Mouse (Mus musculus): ENCODE results near the gene Asic2.

The Asic2 gene

DNA sequence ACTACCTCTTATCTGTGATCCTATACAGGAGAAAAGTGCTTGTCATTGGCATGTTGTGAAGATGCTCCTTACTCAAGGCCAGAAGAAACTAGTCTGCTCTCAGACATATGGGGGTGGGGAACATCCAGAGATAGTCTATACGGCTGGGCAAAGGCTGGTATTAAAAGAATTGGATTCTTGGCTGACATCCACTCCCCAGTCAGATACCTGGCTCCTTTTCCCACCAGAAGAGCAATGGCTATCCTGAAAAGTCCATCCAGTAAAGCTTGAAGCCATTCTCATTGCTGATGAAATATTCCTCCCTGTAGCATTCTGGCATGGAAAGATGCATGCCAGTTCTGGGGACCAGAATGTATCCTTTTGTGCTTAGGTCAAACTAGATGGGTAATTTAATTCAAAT is 218.2 kb downstream of the Asic2 start:
- no peak for DNase-seq (ENCODE audit: low read depth, low spot score)

DNA sequence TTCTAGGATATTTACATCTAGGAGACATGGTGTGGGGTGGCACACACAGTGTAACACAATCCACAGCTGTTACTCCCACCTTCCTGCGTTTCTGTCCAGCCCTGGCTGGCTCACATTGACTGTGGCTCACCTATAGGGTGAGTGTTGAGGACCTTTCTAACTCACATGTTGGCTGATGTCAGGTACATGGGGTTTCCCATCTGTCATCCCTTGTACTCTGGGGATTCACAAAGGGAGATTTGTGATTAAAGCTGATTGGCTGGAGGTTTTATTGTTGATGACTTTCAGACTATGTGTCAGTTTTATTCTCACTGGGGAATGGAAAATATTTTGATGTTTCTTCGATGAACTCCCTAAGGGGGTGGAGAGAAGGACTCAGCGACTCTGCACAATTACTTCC is 229.3 kb downstream of the Asic2 start:
- DNase-seq (ENCODE audit: low read depth, low spot score), result no peak

DNA sequence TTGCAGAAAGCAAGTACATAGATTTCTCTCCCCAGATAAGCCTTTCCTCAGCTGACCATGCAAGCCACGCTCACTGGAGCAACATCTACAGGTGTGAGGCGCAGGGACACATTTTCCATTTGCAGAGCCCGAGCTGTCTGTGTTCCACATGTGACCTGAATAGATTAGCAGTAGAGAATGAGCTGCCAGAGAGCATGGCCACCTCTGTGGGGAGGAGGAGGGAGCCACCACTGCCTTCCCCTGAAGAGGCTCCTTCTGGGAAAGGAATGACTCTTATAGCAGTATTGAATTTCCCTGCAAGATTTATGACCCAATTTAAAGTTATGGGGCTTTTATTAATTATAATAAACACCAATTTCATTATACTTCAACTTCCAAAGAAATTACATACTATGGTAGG is 230.5 kb downstream of the Asic2 start:
- DNase-seq (ENCODE audit: low read depth, low spot score), result peak; percentile 24

DNA sequence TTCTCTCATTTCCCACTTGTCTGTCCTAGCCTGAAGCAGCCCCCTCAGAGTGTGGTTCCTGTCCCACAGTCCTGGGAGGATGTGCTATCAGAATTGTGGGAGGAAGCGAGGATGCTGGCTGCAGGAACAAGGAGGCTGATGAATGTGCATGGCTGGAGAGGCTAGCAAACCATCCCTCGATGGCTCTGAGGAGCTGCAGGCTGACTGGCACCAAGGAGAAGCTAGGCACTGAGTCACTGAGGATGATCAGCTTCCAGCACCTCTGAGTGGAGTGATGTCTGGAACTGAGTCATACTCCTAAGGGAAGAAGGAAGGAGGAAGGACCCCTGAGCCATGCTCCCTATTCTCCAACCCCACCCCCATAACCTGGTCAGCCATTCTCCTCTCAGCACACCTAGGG is 246.2 kb downstream of the Asic2 start:
- DNase-seq (ENCODE audit: low read depth, low spot score), result peak; percentile 75

DNA sequence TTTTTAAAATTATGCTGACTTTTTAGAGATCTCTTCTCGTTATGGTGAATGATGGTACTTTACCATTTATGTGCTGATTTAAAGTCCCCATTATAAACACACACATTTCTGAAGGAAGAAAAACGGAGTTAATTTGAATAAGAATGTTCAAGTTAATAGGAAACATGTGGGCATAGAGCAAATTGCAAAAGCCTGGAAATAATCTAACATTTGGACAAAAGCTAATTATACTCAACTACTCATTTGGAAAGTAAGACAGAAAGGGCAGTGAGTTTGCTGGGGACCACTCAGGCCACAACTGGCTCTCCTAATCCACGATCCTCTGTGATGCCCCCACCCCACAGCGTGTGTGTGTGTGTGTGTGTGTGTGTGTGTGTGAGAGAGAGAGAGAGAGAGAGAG is 253.5 kb downstream of the Asic2 start:
- DNase-seq (ENCODE audit: low read depth, low spot score), result no peak

DNA sequence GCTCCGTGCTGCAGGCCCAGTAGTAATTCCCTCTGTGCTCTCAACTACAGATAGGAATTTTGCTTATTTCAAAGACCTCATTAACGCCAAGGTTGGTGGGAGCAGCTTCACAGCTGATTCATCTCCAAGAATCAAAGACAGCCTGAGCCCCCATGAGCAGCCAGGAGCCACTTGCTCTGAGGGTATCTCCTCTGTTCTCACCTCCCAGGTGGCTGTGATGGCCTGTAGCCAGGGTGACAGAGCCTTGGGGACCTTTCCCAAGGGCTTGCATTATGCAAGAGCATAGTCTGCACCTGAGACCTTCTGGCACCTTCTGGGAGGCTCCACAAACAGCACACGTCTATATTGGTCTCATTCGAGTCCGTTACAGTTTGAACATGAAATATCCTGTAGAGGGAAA is 261.3 kb downstream of the Asic2 start:
- no peak for DNase-seq (ENCODE audit: low read depth, low spot score)

DNA sequence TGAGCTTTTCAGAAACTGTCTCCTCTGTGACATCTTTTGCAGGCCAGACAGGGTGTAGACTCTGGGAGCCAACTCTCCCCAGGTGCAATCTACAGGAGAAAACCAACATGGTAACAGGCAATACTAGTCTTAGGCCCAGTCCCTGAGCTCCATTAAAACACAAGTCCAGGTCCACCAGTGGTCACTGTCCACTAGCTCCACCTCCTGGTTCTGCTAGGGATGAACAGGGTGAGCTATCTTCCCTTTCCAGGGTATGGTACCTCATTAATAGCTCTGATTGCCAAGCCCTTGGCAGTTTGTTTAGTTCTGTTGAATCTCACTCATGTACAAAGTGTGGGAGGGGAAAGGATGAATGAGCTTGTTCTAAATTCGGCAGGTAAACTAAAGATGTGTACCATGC is 270.2 kb downstream of the Asic2 start:
- peak; percentile 23 for DNase-seq (ENCODE audit: low read depth, low spot score)

DNA sequence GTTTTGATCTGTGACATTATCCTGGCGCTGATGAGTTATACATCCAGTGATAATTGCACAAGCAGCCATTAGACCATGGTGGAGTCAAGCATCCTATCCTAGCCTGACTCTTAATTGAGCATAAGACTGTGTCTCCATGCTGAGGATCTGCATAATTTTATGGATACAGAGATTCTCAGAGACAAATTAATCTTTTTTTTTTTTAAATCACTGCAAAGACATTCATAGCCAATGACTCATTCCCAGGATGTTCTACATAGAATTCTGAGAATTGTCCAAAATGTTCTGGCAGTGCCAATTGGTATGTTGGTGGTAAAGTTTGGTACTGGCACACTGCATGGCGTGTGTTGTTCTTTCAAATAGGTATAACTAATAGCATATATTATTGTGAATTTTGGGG is 272.8 kb downstream of the Asic2 start:
- DNase-seq (ENCODE audit: low read depth, low spot score), result peak; percentile 65

DNA sequence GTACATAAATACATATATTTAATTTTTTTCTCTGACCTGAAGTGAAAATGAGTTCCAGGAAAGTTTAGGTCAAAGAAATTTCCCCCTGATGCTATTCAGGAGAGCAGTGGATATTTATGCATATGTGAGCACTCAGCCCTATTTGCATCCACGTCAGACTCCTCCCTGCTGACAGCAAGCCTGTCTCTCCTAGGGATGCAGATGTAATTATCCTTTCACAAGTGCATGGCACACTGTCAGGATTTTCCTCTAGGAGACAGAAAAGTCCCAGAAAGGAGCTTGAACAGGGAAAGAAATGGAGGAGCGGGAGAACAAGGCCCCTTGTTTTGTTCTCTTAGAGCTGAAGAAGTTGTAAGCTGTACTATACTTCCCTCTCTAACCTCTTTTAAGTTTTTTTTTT is 287.7 kb downstream of the Asic2 start:
- peak; percentile 42 for DNase-seq (ENCODE audit: low read depth, low spot score)

DNA sequence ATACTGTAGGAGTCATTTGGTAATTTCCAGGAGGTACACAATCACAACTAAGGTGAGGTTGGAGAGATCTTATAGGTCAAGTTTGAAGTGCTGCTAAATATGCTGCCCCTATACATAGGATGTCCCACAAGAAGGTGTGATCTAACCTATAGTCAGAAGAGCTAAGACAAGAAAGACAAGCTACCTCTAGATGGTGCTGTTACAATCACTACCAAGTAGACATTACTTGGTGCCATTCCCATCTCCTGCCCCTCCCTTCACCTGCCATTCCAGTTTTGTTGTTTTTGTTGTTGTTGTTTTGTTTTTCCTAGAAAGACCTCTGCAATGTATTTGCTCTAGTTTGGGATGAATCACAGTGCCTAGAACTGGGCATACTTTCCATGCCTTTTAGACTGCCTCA is 296.5 kb downstream of the Asic2 start:
- no peak for DNase-seq (ENCODE audit: low read depth, low spot score)

DNA sequence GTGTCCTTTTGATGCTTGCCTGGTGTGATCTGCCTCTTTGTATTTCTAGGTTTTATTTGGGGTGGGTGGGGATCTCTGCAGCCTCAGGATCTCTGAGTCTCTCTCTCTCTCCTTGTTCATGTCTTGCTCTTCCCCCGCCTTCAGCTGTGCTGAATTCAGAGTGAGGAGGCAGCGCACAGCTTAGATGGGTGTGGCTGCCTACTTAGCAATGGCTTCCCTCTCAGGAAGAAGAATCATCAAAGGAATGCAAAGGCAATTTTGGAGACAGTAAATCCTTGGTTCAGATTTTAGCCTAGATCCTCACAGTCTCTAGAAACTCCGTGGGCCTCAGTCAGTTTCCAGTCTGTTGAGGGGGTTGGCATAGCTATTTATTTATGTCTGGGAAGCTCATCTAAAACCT is 297.8 kb downstream of the Asic2 start:
- DNase-seq (ENCODE audit: low read depth, low spot score), result peak; percentile 88

DNA sequence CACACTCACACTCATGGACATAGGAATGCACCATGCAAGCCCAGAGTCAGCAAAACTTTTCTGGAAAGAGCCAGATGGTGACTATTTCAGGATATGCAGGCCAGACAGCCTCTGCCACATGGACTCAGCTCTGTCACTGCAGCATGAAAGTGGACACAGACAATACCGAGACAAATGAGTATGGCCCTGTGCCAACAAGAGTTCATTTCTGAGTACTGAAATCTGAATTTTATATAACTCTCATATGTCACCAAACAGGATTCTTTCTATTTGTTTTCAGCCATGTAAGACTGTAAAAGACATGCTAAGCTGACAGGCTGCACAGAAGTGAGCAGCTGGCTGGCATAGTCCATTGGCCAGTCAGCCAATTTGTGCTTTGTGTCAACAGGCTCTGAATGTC is 309.4 kb downstream of the Asic2 start:
- DNase-seq (ENCODE audit: low read depth, low spot score), result peak; percentile 70

DNA sequence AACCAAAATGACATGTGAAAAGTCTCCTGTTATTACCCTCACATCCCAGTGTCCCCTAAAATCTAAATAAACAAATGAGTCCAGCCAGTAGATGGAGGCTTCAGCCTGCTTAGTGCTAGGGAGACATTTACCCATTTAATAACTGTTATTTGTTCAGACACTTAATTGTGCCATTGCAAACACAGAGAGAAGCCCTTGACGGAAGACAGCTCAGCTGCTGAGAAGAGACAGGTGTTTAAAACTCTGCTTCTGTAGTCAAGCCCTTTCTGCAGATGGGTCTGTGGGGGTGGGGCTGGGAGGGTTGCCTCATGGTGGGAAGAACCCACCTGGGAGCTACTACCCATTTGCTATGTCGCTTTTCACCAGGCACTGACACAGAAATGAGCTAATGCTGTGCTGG is 311.1 kb downstream of the Asic2 start:
- peak; percentile 51 for DNase-seq (ENCODE audit: low read depth, low spot score)

DNA sequence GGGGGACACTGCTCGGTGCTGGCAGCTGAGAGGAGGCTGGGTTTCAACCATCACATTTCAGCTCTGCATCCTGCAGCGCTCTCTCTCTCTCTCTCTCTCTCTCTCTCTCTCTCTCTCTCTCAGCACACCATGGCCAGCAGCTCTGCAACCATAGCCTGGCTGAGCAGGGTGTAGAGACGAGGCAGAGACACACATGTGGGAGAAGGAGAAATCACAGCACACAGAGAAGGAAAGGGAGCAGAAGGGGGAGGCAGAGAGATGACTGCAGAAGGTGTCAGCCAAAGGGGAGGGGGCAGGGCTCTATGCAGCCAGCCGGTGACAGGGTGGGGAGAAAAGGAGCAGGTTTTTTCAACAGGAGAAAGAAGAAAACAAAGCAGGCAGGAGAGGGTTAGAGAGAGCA is 320.4 kb downstream of the Asic2 start:
- peak; percentile 57 for DNase-seq (ENCODE audit: low read depth, low spot score)

DNA sequence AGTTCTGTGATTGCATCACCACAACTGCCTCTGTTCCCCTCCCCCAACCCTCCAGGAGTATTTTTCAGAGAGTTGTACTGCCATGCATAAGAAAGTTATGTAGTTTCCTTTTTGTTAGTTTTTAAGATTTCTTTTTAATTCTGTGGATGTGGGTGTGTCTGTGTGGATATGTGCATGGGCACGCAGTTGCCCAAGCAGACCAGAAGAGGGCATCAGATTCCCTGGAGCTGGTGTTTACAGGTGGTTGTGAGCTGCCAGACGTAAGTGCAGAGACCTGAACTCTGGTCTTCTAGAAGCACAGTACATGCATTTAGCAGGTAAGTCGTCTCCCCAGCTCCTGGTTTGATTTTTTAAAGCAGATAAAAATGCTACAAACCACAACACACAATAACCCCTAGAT is 322.7 kb downstream of the Asic2 start:
- no peak for DNase-seq (ENCODE audit: low read depth, low spot score)

DNA sequence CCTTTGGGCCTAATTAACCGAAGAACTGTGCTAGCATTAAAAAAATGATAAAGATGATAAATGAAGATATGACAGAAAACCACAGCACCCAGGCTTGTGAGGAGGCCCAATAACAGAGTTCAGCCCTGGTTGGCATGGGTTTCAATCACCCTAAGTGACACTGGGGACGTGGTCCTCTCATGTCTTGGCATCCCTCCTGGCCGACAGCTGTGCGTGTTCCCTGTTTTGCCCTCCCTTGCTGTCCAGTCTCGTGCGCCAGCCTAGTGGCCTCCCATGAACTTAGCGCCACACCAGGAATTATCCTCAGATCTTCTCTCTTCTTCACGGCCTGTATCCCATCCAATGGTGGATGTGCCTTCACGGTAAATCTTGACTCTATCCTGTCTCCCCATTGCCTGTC is 331.9 kb downstream of the Asic2 start:
- no peak for DNase-seq (ENCODE audit: low read depth, low spot score)

DNA sequence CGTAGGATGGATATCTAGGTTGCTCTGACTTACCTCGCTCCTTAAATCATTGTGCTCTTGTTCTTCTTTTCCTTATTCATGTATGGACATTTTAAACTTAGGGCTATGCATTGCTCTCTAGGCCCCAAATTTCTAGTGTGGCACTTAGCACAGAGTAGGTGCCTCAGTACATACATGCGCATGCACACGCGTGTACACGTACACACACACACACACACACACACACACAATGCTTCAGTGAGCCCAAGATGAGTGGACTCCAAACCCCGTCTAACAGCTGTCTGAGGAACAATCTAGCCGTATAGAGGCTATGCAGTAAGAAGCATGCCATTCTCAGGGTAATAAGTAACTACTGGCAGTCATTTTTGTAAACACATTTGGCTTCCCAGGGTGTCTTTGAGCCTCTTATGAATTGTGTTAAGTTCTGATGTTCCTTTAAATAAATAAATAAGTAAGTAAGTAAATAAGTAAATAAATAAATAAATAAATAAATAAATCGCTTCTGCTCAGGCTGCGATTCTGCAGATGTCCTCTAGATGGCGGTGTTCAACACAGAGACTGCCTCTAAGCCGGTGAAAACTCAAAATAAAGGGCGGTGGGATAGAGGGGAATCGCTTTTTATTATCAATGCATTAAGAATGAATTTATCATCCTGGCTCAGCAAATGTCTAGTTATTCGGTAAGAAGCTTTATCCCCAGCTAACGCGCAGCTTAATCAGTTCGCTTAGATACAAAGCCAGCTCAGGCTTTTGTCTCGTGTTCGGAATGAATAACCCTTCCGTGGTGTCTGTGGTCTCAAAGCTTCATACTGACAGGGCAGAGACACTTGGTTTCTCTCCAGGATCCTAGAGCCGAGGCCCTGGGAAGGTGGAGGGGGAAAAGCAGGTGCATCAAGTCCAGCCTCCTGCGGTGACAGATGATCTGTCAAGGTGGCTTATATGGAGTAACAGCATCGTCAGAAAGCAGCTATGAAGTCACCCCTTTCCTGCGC is 333.6 kb downstream of the Asic2 start:
- DNase-seq (ENCODE audit: low read depth, low spot score), result peak; percentile 84

DNA sequence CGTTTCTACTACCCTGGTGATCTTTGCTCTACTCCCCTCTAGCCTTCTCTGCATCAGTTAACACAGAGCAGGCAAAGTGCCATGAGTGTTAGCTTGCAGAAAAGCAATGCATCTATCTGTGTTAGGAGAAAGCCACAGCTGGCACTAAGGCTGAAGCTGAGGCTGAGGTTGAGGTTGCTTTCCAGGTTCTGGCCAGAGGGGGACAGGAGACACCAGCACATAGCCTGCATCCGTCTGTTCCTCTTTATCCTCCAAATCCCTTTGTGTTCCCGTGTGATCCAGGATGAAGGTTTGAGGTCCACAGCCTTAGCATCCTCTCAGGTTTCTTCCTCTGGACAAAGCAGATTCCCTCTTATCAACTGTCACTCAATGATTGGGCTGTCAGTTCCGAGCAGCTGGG is 343.1 kb downstream of the Asic2 start:
- DNase-seq (ENCODE audit: low read depth, low spot score), result no peak

DNA sequence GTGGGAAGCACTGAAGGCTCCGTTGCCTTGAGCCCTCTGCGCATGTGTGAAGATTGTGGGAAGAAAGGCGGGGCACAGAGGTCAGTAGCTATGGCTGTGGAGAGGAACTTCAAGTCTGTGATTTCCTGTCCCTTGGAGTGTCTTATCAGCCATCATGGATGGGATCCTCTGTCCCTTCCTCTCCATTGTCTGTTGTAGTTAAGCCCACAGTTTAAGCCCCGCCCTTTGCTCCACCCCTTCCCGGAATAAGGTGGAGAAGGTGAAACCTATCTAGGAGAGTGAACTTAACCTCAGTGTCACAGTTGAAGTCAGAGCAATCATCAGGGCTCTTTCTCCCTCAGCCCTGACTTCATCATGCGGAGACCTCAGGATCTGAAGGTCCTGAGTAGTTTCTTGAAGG is 347.7 kb downstream of the Asic2 start:
- DNase-seq (ENCODE audit: low read depth, low spot score), result no peak

DNA sequence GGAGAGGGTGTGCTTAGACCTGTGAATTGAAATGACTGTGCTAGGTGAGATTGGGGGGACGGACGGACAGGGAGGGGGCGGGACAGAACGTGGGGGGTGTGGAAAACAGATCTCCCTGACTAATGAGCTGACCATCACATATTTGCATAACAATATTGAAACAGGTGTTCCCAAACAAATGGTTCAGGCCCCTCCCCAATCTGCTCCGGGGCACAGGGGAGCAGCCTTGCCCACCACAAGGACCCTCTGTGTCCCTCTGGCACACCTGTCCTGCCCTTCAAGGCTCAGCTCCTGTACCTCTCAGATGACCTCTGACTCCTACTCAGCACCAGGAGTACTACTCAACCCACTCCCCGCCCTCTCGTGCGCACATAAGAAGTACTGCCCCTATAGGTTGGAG is 351.8 kb downstream of the Asic2 start:
- DNase-seq (ENCODE audit: low read depth, low spot score), result no peak

DNA sequence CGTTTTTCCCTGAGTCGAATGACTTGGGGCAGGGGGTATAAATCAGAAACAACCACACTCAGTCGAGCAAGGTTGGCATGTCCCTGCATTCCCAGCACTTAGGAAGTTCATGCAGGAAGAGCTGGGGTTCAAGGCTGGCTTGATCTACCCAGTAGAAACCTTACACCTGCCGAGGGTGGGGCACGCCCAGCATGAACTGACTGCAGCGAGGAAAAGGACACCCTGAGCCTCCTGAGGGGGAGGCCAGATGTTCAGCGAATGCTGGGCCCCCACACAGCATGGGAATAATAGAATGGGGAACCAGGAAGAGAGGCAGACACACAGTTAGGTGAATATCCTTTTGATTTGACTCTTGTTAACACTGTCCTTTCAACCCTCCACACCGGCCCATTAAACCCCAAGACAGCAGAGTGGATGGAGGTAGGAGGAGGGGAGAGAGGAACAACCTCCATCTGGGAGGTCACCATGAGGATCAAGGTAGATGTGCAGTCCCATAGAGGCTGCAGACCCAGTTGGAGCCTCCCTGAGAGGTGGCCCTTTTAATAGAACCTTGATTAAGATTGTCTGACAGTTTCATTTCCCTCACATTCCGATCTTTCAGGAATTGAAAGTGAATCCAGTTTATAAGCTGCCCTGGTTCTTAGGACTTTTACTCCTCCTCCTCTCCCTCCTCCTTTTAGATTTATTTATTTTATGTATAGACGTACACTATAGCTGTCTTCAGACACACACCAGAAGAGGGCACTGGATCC is 354.2 kb downstream of the Asic2 start:
- DNase-seq (ENCODE audit: low read depth, low spot score), result no peak

DNA sequence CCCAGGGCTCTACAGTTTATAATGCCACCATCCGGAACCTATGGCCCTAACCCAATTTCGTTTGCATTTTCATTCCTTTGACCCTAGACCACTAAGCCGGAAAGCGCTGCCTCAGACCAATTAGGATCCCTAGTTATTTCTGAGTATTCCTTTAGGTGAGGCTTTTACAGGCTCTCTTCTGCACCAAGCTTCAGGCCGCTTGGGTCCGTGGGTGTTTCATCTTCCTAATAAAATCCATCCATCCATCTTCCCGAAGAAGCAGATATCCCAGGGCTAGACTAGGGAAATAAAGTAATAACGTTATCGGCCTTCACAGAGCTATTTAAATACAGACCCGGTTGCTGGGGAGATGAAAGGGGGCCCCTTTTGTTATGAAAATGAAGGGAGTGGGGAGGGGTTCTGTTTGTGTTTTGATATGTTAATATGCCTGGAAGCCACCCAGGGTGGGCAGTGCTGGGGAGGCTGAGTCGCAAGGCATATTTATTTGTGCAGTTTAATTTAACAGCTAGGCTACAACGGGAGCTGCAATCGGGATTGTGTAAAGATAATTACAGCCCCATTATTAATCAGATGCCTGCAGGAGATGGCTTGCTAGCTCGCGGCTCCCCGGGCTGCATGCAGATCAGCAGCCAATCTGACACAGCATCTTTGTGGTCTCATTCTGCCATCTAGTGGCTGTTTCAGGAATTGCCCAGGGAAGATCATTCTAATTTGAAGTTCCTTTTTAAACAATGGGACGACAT is 355.3 kb downstream of the Asic2 start:
- DNase-seq (ENCODE audit: low read depth, low spot score), result peak; percentile 94

All from brain, adult 2 months (tissue).